Mouse (Mus musculus) limb, embryonic 14.5 days (tissue): ENCODE data around the gene Cntf. TPM values are rescaled to one million over a fixed set of nuclear protein-coding genes. Genes with fewer than 3 reads are reported as not detected.
"Not testable (repeated sequence)": the region's sequence is repeated elsewhere in the genome, so short reads cannot be mapped to it uniquely, and the experiment has no call there.

Experiments
- ATAC-seq: fragments of 200-750 bp; cut with Nextera tagmentation; 2 replicates; pipeline ENCODE4 v1.8.0; 2017; ENCODE audit warnings: low read depth, moderate number of reproducible peaks, moderate TSS enrichment; ENCODE audit not compliant: low FRiP score
- DNase-seq: peaks from one replicate; pipeline ENCODE4 v3.0.0-alpha.2; 2015; ENCODE audit warnings: low spot score
- H3K27ac ChIP-seq: fragments of 300-500 bp; sonication (generic); replicated peaks from 2 replicates; pipeline ENCODE4 v1.5.1; 2014; ENCODE audit warnings: low read depth, mild to moderate bottlenecking, low read length, moderate library complexity, mixed read lengths
- H3K27me3 ChIP-seq: fragments of 300-500 bp; sonication (generic); 2 replicates; pipeline ENCODE4 v1.6.1; 2014; ENCODE audit warnings: low read length, mixed read lengths; ENCODE audit not compliant: control insufficient read depth, insufficient read depth
- H3K36me3 ChIP-seq: fragments of 300-500 bp; sonication (generic); 2 replicates; pipeline ENCODE4 v1.6.1; 2014; ENCODE audit warnings: mild to moderate bottlenecking, low read length, moderate library complexity, mixed read lengths; ENCODE audit not compliant: control insufficient read depth, insufficient read depth
- H3K4me1 ChIP-seq: fragments of 300-500 bp; sonication (generic); 2 replicates; pipeline ENCODE4 v1.6.1; 2014; ENCODE audit warnings: antibody characterized with exemption, low read length, mixed read lengths; ENCODE audit not compliant: control insufficient read depth, insufficient read depth
- H3K4me2 ChIP-seq: fragments of 300-500 bp; sonication (generic); replicated peaks from 2 replicates; pipeline ENCODE4 v1.6.1; 2014; ENCODE audit warnings: low read depth, mild to moderate bottlenecking, low read length, moderate library complexity; ENCODE audit not compliant: severe bottlenecking
- H3K4me3 ChIP-seq: fragments of 300-500 bp; sonication (generic); replicated peaks from 2 replicates; pipeline ENCODE4 v1.5.1; 2014; ENCODE audit warnings: low read length
- H3K9ac ChIP-seq: fragments of 300-500 bp; sonication (generic); 2 replicates; pipeline ENCODE4 v1.6.1; 2014; ENCODE audit warnings: mild to moderate bottlenecking, low read depth, low read length, moderate library complexity; ENCODE audit not compliant: severe bottlenecking
- H3K9me3 ChIP-seq: fragments of 300-500 bp; sonication (generic); 2 replicates; pipeline ENCODE4 v1.6.1; 2016; ENCODE audit warnings: low read length; ENCODE audit not compliant: control insufficient read depth
- POLR2A ChIP-seq: fragments of 200-500 bp; IDR thresholded peaks from 2 replicates; pipeline ENCODE4 v1.8.0; 2012; ENCODE audit warnings: inconsistent platforms, mild to moderate bottlenecking, moderate library complexity, borderline replicate concordance; ENCODE audit not compliant: insufficient read depth, insufficient read length; ENCODE audit errors: extremely low read depth
- WGBS: fragments of 180-500 bp; shearing (Covaris S2); extraction: QIAGEN DNeasy Blood & Tissue Kit; methylation state at CpG from one replicate; pipeline ENCODE4 v1.1.7; 2014; 5-methylcytosine and 5-hydroxymethylcytosine counted together
- polyA plus RNA-seq, 2 experiments: library from polyadenylated mRNA; depleted of rRNA in 1 of 2; stranded (reverse) in 1 of 2; unstranded in 1 of 2; fragments of >200 nt; fragmentation: Nextera tagmentation in 1 of 2; extraction: Ambion mirVana in 1 of 2; gene quantifications; 2 replicates each; pipeline versions ENCODE4 v1.2.1 to v1.2.3; 2012 to 2014

Gene Cntf
- polyA plus RNA-seq, 2 experiments: 0.22 to 2.6 TPM

- no peak overlapping the region for H3K27ac ChIP-seq
- 68% methylated on average over 1 of the region's 1 CpGs for WGBS
These were observed 34.4 kb downstream of the Cntf start for GRCm38 (mm10) chr19:12731036-12731435.

GRCm38 (mm10) chr19:12725851-12726250, 39.6 kb downstream of the Cntf start:
- TF ChIP-seq POLR2A: no peak
- Histone ChIP-seq H3K27me3 (no peaks in the 10 kb centered on the region), H3K9me3 (no peaks in the 10 kb centered on the region), H3K36me3 (no peaks in the 10 kb centered on the region), H3K4me1 (no peaks in the 10 kb centered on the region), H3K4me2 (no peak overlapping the region), H3K27ac (no peak overlapping the region), H3K4me3 (no peak overlapping the region), H3K9ac (no peak overlapping the region)
- DNase-seq (no peak), ATAC-seq (no peak)
- 67% methylated on average over 1 of the region's 1 CpGs for WGBS

More at GRCm38 (mm10) chr19:12731036-12731435, 34.4 kb downstream of the Cntf start:
- DNase-seq (no peak), ATAC-seq (no peak)
- H3K4me2 ChIP-seq: no peak overlapping the region
- no peaks in the 10 kb centered on the region for H3K27me3 ChIP-seq
- TF ChIP-seq POLR2A: no peak
- H3K9ac ChIP-seq: no peak overlapping the region
- H3K4me1 ChIP-seq: no peaks in the 10 kb centered on the region
- H3K9me3 ChIP-seq: no peaks in the 10 kb centered on the region
- H3K36me3 ChIP-seq: no peaks in the 10 kb centered on the region
- no peak overlapping the region for H3K4me3 ChIP-seq

- no peak overlapping the region for H3K9ac ChIP-seq
- H3K27me3 ChIP-seq: no peaks in the 10 kb centered on the region
- H3K4me2 ChIP-seq: no peak overlapping the region
- no peak overlapping the region for H3K4me3 ChIP-seq
- H3K4me1 ChIP-seq: no peaks in the 10 kb centered on the region
- TF ChIP-seq POLR2A: no peak
- H3K27ac ChIP-seq: no peak overlapping the region
- DNase-seq (no peak), ATAC-seq (no peak)
- 71% methylated on average over 2 of the region's 3 CpGs for WGBS
- no peaks in the 10 kb centered on the region for H3K9me3 ChIP-seq
- no peaks in the 10 kb centered on the region for H3K36me3 ChIP-seq
These were observed 43.1 kb downstream of the Cntf start for GRCm38 (mm10) chr19:12722308-12722707.

- not testable (repeated sequence) for H3K4me2 ChIP-seq, H3K9ac ChIP-seq, H3K36me3 ChIP-seq, ATAC-seq, H3K27me3 ChIP-seq, DNase-seq, H3K4me1 ChIP-seq, H3K9me3 ChIP-seq, H3K27ac ChIP-seq, H3K4me3 ChIP-seq
- 84% methylated on average over 7 of the region's 7 CpGs for WGBS
These were observed 43.8 kb downstream of the Cntf start for GRCm38 (mm10) chr19:12721596-12721995.

- not testable (repeated sequence) for H3K27me3 ChIP-seq, H3K9ac ChIP-seq, H3K4me2 ChIP-seq, H3K36me3 ChIP-seq, H3K4me3 ChIP-seq, DNase-seq, H3K9me3 ChIP-seq, H3K27ac ChIP-seq, ATAC-seq, H3K4me1 ChIP-seq
- WGBS: 84% methylated on average over 5 of the region's 5 CpGs
These were observed 44.5 kb downstream of the Cntf start for GRCm38 (mm10) chr19:12720919-12721318.

GRCm38 (mm10) chr19:12720463-12720862, 45.0 kb downstream of the Cntf start:
- no peak overlapping the region for H3K4me2 ChIP-seq
- WGBS: 78% methylated on average over 2 of the region's 2 CpGs
- H3K27ac ChIP-seq: no peak overlapping the region
- no peak for TF ChIP-seq POLR2A
- H3K4me1 ChIP-seq: no peaks in the 10 kb centered on the region
- no peak for ATAC-seq
- no peaks in the 10 kb centered on the region for H3K36me3 ChIP-seq
- no peak overlapping the region for H3K4me3 ChIP-seq
- no peak for DNase-seq
- no peak overlapping the region for H3K9ac ChIP-seq
- no peaks in the 10 kb centered on the region for H3K9me3 ChIP-seq
- no peaks in the 10 kb centered on the region for H3K27me3 ChIP-seq
